Mouse (Mus musculus) megakaryocyte progenitor cell, adult 5-6 weeks (primary cell): Measurements from ENCODE around the gene Gm13539. TPM values are rescaled to one million over a fixed set of nuclear protein-coding genes. Genes with fewer than 3 reads are reported as not detected.
"Not testable (repeated sequence)": the region's sequence is repeated elsewhere in the genome, so short reads cannot be mapped to it uniquely, and the experiment has no call there.

Experiments used
- ATAC-seq: replicated peaks from 2 replicates; pipeline ENCODE4 v1.8.0; 2016; ENCODE audit warnings: mild to moderate bottlenecking, moderate TSS enrichment, inconsistent platforms; ENCODE audit not compliant: poor library complexity
- total RNA-seq, 2 experiments: library from RNA; stranded (forward) in 1 of 2; stranded (reverse) in 1 of 2; fragments of 157-497, 149-512 nt in 1 of 2; fragments of 200-1000 nt in 1 of 2; gene quantifications; 2 replicates each; pipeline versions ENCODE4 v1.2.3 to v1.2.4; 2015 to 2017

The Gm13539 gene
- not detected in 2 replicates for total RNA-seq (2015)
- not detected in 2 replicates for total RNA-seq (2017)

DNA sequence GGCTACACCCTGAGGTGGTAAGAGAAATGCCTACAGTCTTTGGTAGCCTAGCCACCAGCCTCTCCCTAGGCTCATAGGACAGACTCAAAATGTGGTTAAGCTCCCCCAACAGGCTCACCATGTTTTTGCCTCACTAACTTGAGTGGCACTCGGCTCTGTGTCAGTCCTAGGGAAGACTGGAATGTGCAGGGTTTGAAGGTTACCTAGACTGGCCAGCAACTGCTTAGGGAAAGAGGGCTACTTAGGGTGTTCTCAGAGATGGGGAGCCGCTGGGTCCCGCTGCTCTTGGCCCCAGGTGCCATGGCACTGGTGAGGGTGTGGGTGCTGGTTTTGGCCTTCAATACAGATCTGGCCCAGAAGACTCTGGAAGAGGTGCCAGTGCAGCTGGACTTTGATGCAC lies at the start of gene Gm13539:
Gene Gm13539 (plus strand): TSS at position 301 of the 400 bp plus-strand sequence.
- no peak for ATAC-seq

DNA sequence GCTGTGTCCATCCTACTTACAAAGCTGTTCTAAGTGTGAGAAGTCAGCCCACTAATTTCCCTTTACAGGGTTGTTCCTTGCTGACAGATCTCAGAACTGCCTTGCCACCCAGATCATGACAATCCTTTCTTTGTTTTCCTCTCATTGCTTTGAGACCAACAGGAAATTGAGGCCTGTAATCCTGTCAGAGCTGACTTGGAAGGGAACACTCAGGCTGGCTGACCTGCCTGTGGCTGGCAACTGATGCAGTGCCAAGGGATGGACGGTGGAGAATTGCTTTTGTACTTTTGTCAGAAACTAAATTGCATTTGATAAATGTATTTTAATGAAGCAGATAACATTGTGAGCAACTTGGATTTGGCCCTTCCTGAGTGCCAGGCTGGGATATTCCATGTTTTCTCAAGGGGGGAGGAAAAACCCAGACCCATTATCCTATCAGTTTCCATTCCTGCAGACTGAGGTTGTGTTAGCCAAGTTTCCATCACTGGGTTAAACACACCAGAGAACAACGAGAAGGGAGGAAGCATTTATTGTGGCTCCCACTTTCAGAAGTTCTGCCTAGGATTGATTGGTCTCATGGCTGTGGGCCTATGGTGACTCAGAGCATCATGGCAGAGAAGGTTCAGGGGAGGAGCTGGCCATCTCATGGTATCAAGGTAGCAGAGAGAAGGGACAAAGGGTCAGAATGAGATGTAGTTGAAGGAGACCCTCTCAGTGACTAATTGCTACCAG lies 48.7 kb upstream of the Gm13539 start:
- ATAC-seq: no peak

DNA sequence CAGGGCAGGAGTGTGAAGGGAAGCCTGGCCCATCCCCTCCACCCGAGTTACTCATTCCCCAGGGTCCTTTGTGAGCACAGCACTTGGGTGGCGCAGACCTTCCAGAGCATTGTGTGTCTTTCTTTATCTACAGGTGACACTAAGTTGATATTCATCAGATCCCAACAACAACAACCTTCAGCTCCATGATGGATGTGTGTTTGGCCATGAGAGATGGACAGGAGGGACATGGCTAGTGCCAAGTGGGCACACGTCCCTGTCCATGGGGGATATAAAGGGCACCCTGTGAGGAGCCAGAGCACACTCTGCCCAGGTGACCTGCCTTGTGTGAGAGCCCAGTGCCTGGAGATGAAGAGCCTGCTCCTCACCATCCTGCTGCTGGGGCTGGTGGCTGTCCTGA lies 45.3 kb upstream of the Gm13539 start, which contains the start of gene Obp2b:
Gene Obp2b (plus strand): TSS at position 301 of the 400 bp plus-strand sequence.
- ATAC-seq: not testable (repeated sequence)

DNA sequence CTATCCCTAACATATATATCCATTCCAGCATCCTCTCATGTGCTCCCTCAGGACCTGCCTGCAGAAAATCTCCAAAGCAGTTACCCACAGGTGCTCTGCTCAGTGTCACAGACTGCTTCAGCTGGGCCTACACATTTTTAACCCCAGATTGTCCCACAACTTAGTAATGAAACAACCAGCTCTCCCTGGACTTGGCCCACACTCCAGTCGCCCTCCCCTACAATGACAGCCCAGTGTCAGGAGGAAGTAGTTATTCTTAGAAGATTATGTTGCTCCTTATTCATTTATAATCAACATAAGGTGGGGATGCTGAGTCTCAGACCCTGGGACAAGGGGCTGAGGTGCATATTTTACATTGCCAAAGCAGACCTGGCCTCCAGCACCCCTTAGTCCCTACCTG lies 40.4 kb upstream of the Gm13539 start:
- peak; percentile 82 for ATAC-seq

GRCm38 (mm10) chr2:25754201-25754600 lies 27.9 kb upstream of the Gm13539 start:
- ATAC-seq: no peak

- ATAC-seq: no peak
Observed at GRCm38 (mm10) chr2:25758064-25758625, 23.9 kb upstream of the Gm13539 start.

DNA sequence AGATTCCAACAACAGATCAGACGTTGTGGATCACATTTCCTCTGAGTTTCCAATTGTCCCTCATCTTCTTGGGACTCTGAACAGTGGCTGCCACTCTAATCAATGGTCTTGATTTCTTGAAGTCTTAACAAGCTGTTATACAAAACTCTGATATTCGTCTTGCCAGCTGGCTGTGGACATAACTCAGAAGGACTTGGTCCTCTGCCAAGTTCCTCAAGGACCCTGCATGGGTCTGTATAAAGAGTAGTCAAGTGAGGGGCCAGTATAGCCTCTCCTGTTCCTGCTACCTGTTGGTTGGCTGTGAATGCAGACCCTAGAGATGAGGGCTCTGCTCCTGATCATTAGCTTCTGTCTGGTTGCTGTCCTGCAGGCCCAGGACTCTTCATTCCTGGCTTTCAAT lies 16.8 kb upstream of the Gm13539 start, which contains the start of gene Lcn3:
Gene Lcn3 (plus strand): TSS at position 301 of the 400 bp plus-strand sequence.
- ATAC-seq: no peak

DNA sequence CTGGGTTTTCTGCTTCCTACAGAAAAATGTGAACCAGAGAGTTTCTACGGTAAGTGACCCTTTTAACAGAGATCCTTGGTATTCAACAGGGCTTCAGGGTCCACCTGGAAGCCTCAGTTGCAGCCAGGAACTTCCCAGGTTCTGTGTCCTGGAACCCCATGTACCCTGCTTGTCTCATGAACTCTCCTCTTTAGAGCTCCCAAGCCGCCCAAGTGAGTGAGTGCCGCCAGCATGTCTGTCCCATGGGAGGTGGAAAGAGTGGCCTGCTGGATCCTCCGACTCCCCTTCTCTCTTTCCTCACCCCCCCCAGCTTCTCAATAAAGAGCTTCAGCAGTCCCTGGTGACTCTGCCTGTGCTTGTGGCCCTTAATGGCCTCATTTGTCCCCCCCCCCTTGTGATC lies 14.3 kb upstream of the Gm13539 start:
- no peak for ATAC-seq

GRCm38 (mm10) chr2:25773507-25773906 lies 8.6 kb upstream of the Gm13539 start:
- ATAC-seq: no peak

DNA sequence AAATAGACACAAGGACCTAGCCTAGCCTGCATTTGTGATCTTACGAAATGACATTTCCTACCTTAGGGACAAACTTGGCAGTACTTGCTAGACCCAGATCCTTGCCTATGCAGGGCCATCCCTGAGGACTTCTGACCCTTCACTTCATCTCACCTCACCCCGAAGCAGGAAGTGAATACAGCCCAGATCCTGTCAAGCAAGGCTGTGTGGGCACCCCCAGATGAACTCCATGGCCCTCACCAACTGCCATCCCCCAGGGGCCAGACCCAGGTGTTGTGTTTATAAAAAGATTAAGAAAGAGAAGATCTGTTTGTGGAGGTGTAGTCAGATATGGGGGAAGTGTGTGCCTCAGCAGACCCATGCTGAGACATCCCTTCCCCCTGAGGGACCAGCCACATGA lies 7.4 kb upstream of the Gm13539 start:
- no peak for ATAC-seq

DNA sequence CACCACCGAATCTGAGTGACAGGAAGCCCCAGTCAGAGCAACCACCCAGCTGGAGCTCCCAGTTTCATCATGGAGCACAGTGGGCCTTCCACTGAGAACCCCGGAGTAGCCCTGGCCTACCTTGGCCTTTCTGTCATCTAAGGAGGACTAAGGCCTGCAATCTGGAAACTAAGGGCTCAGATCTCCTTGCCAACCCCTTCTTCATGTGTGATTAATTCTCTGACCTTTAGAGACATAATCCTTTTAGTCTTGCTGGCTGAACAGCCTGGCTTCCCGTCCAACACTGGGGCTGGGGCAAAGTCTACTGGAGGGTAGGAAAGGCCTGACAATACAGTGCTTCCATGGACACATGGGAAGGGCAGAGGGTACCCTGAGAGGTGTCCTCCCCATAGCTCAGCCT lies 6.1 kb upstream of the Gm13539 start:
- no peak for ATAC-seq

GRCm38 (mm10) chr2:25776717-25777116 lies 5.3 kb upstream of the Gm13539 start, which contains the start of gene Lcn11:
Lcn11 (plus strand) TSS chr2:25777017.
- ATAC-seq: no peak

- no peak for ATAC-seq
Observed at GRCm38 (mm10) chr2:25779076-25779475, 3.0 kb upstream of the Gm13539 start.

- ATAC-seq: no peak
Observed at GRCm38 (mm10) chr2:25780921-25781320, 1.1 kb upstream of the Gm13539 start.

GRCm38 (mm10) chr2:25785573-25786322 lies 3.7 kb downstream of the Gm13539 start:
- ATAC-seq: no peak

- no peak for ATAC-seq
Observed at GRCm38 (mm10) chr2:25789092-25789491, 7.0 kb downstream of the Gm13539 start.

DNA sequence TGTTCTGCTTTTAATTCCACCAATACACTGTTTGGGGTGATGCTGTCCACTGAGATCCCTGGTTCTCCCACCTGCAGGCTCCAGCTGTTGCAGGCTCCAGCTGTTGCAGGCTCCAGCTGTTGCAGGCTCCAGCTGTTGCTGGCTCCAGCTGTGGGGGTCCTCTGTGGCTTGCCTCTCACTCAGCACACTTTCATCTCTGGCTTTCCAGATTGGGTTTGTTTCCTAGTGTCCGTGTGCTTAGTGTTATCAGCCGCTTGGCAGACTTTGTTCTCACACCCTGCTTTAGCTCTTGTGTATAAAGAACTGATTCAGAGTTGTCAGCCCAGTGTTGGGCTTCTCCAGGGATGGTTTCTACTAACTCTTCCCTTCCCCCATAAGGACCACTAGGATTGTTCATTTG lies 15.6 kb downstream of the Gm13539 start:
- ATAC-seq: no peak

- ATAC-seq: no peak
Observed at GRCm38 (mm10) chr2:25798065-25798464, 16.0 kb downstream of the Gm13539 start.

GRCm38 (mm10) chr2:25811711-25812110 lies 29.7 kb downstream of the Gm13539 start:
- ATAC-seq: no peak

DNA sequence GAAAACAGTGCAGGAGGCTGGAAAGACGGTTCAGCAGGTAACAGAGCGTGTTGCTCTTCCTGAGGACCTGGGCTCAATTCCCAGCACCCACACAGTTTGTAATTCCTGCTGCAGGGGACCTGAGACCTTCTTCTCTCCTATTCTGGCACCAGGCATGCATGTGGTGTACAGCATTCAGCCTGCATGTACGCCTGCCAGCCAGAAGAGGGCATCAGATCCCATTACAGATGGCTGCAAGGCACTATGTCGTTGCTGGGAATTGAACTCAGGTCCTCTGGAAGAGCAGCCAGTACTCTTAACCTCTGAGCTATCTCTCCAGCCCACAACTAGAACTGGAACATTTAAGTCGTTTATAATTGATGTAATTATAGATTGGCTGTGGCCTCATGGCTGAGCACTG lies 31.3 kb downstream of the Gm13539 start:
- ATAC-seq: no peak

DNA sequence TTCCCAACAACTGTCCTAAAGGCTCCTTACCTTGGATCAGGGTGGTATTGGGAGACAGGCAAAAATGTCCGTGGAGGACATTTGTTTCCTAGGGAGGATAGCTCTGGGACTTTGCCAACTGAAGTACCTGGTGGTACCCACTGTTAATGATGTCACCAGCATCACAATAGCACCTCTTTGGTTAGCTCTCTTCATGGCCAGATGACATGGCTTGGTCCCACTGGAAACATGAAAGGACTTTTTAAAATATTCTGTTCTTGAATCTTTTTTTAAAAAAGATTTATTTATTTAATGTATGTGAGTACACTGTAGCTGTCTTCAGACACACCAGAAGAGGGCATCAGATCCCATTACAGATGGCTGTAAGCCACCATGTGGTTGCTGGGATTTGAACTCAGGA lies 33.7 kb downstream of the Gm13539 start, which contains the start of gene Glt6d1:
Gene Glt6d1 (minus strand): TSS at position 101 of the 400 bp plus-strand sequence.
- ATAC-seq: not testable (repeated sequence)

DNA sequence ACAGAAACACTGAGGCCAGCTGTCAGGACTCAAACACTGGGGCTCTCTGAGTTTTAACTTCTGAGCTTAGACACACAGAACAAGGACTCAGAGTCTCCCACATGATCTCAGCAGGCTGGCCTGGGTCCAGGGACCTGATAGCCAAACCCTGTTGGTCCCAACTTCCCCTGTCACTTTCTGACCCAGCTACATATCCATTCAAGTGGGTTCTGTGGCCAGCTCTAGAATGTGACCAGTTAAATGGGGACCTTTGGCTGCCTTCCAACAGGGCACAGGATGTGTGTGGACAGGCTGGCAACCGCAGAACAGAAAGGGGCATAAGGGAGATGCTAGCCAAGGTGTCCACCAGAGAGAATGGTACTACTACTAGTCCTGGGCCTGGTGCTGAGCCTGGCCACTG lies 40.7 kb downstream of the Gm13539 start, which contains the start of gene Lcn9:
Gene Lcn9 (plus strand): TSS at position 348 of the 400 bp plus-strand sequence.
- no peak for ATAC-seq
